Mouse (Mus musculus) liver, embryonic 12.5 days (tissue): Measurements from ENCODE around the gene Spire2. TPM values are rescaled to one million over a fixed set of nuclear protein-coding genes. Genes with fewer than 3 reads are reported as not detected.
"Not testable (repeated sequence)": the region's sequence is repeated elsewhere in the genome, so short reads cannot be mapped to it uniquely, and the experiment has no call there.

Experiments
- ATAC-seq: fragments of 200-750 bp; cut with Nextera tagmentation; 2 replicates; pipeline ENCODE4 v1.8.0; 2017; ENCODE audit warnings: moderate number of reproducible peaks, mild to moderate bottlenecking, moderate library complexity
- H3K27ac ChIP-seq: fragments of 300-500 bp; sonication (generic); 2 replicates; pipeline ENCODE4 v1.5.1; 2016; ENCODE audit warnings: mild to moderate bottlenecking
- H3K27me3 ChIP-seq: fragments of 300-500 bp; sonication (generic); replicated peaks from 2 replicates; pipeline ENCODE4 v1.6.1; 2016; ENCODE audit warnings: mild to moderate bottlenecking, moderate library complexity
- H3K36me3 ChIP-seq: fragments of 300-500 bp; sonication (generic); 2 replicates; pipeline ENCODE4 v1.6.1; 2016; ENCODE audit warnings: mild to moderate bottlenecking, moderate library complexity
- H3K4me1 ChIP-seq: fragments of 300-500 bp; sonication (generic); 2 replicates; pipeline ENCODE4 v1.6.1; 2016
- H3K4me2 ChIP-seq: fragments of 300-500 bp; sonication (generic); 2 replicates; pipeline ENCODE4 v1.6.1; 2016; ENCODE audit warnings: mild to moderate bottlenecking, moderate library complexity
- H3K4me3 ChIP-seq: fragments of 300-500 bp; sonication (generic); 2 replicates; pipeline ENCODE4 v1.5.1; 2016; ENCODE audit warnings: mild to moderate bottlenecking, moderate library complexity
- H3K9ac ChIP-seq: fragments of 300-500 bp; sonication (generic); 2 replicates; pipeline ENCODE4 v1.6.1; 2016; ENCODE audit warnings: mild to moderate bottlenecking, moderate library complexity
- H3K9me3 ChIP-seq: fragments of 300-500 bp; sonication (generic); replicated peaks from 2 replicates; pipeline ENCODE4 v1.6.1; 2016; ENCODE audit warnings: mild to moderate bottlenecking, moderate library complexity
- WGBS: fragments of 180-500 bp; shearing (Covaris S2); methylation state at CpG from one replicate; pipeline ENCODE4 v1.1.7; 2016; ENCODE audit not compliant: insufficient replicate concordance; 5-methylcytosine and 5-hydroxymethylcytosine counted together
- polyA plus RNA-seq: library from polyadenylated mRNA; unstranded; fragments of >200 nt; fragmentation: Nextera tagmentation; extraction: Ambion mirVana; gene quantifications from 2 replicates; pipeline ENCODE4 v1.2.1, GENCODE M21; 2016

The Spire2 gene
- polyA plus RNA-seq: 4.6 TPM in 2 replicates

DNA sequence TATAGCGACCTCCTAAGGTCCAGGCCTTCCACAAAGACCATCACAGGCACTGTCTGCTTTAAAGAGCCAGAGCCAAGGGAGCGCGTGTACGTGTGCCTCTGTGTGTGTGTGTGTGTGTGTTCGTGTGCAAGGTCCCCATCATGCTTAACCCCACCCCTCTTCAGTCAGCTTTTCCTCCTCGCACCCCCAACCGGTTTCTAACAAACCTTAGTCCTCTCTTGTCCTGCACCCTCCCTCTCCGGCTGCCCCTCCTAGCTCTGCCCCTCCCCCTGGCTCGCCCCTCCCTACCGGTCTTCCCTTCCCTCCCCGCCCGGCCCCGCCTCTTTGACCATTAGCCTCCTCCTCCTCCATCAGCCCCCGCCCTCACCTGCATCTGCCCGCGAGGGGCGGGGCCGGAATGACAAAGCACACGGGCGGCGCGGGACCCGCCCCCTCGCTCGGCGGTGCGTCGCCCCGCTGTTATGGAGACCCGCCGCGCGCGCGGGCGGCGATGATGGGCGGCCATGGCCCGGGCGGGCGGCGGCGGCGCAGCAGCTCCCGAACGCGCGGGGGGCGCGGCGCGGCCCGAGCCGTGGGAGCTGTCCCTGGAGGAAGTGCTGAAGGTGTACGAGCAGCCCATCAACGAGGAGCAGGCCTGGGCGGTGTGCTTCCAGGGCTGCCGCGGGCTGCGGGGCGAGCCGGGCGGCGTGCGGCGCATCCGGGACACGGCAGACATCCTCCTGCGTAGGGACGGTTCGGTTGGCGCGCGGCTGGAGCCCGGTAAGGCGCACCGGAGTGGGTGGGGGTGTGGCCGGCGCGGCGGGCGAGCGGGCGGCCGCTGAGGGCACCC lies at the start of gene Spire2:
Gene Spire2, plus strand, starts transcription at position 452 of the 829 bp plus-strand sequence.
- Histone ChIP-seq H3K4me1 (peaks cover 71% of the 10 kb centered on the region), H3K9ac (peak within 1 kb of the TSS; percentile 72), H3K4me2 (peak within 1 kb of the TSS; percentile 99), H3K36me3 (no peaks in the 10 kb centered on the region), H3K4me3 (peak within 1 kb of the TSS; percentile 72), H3K27me3 (peaks cover 24% of the 10 kb centered on the region), H3K27ac (peak within 1 kb of the TSS; percentile 72), H3K9me3 (no peaks in the 10 kb centered on the region)
- 3% methylated on average over 74 of the region's 85 CpGs for WGBS
- ATAC-seq: peak; percentile 82

DNA sequence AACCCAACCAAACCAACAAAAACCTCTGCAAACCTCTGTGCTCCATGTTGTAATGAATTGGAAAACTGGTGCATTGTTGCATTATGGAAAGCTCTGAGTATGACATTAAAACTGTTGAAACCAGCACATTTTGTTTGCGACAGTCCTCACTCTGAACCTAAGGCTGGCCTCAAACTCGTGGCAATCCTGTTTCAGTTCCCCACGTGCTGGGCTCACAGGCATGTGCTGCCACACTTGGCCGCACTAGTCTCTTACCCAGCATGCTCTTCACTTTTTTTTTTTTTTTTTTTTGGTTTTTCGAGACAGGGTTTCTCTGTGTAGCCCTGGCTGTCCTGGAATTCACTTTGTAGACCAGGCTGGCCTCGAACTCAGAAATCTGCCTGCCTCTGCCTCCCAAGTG lies 49.5 kb upstream of the Spire2 start:
- not testable (repeated sequence) for H3K27ac ChIP-seq, H3K9me3 ChIP-seq, H3K4me3 ChIP-seq, H3K4me1 ChIP-seq, H3K27me3 ChIP-seq, H3K9ac ChIP-seq, ATAC-seq, H3K4me2 ChIP-seq
- 84% methylated on average over 5 of the region's 6 CpGs for WGBS
- H3K36me3 ChIP-seq: peaks cover 90% of the 10 kb centered on the region

GRCm38 (mm10) chr8:123283991-123284390 lies 48.5 kb upstream of the Spire2 start:
- Histone ChIP-seq H3K27ac (no peak overlapping the region), H3K9me3 (no peaks in the 10 kb centered on the region), H3K4me1 (no peaks in the 10 kb centered on the region; the same call in 1 of the 2 replicates), H3K9ac (no peak overlapping the region), H3K4me2 (no peak overlapping the region), H3K27me3 (no peaks in the 10 kb centered on the region), H3K36me3 (peaks cover 90% of the 10 kb centered on the region), H3K4me3 (no peak overlapping the region)
- WGBS: 85% methylated on average over 7 of the region's 7 CpGs
- ATAC-seq: no peak

DNA sequence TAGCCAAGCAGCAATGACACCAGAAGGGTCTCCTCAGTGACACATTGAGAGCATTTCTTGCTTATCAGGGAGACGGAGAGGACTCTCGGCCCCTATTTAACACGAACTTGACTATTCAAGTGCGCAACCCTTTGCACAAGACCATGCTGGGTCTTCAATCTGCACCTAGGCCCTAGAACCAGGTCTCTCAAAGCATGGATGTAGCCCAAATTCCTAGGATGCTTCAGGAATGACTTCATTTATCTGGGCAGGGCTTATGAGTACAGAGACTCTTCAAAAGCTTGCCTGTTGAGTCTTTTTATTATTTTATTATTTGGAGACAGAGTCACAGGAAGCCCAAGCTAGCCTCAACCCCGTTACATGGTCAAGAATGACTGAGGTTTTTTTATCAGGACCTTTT lies 48.0 kb upstream of the Spire2 start:
- no peaks in the 10 kb centered on the region for H3K27me3 ChIP-seq
- peaks cover 90% of the 10 kb centered on the region for H3K36me3 ChIP-seq
- no peaks in the 10 kb centered on the region; the same call in 1 of the 2 replicates for H3K4me1 ChIP-seq
- no peak for ATAC-seq
- no peaks in the 10 kb centered on the region for H3K9me3 ChIP-seq
- H3K4me2 ChIP-seq: no peak overlapping the region
- H3K9ac ChIP-seq: no peak overlapping the region
- H3K27ac ChIP-seq: no peak overlapping the region
- WGBS: 83% methylated on average over 5 of the region's 5 CpGs
- H3K4me3 ChIP-seq: no peak overlapping the region

- no peak for ATAC-seq
- 89% methylated on average over 17 of the region's 17 CpGs for WGBS
- Histone ChIP-seq H3K4me3 (no peak overlapping the region), H3K27ac (no peak overlapping the region), H3K36me3 (peaks cover 89% of the 10 kb centered on the region), H3K9me3 (no peaks in the 10 kb centered on the region), H3K4me1 (no peaks in the 10 kb centered on the region; the same call in 1 of the 2 replicates), H3K27me3 (no peaks in the 10 kb centered on the region), H3K4me2 (no peak overlapping the region), H3K9ac (no peak overlapping the region)
Observed at GRCm38 (mm10) chr8:123287362-123287761, 45.2 kb upstream of the Spire2 start.

- Histone ChIP-seq H3K4me3 (no peak overlapping the region), H3K27ac (no peak overlapping the region), H3K27me3 (no peaks in the 10 kb centered on the region), H3K9me3 (no peaks in the 10 kb centered on the region), H3K4me1 (no peaks in the 10 kb centered on the region), H3K4me2 (no peak overlapping the region), H3K36me3 (peaks cover 92% of the 10 kb centered on the region), H3K9ac (no peak overlapping the region)
- WGBS: 84% methylated on average over 4 of the region's 4 CpGs
- no peak for ATAC-seq
Observed at GRCm38 (mm10) chr8:123290166-123290565, 42.3 kb upstream of the Spire2 start.

DNA sequence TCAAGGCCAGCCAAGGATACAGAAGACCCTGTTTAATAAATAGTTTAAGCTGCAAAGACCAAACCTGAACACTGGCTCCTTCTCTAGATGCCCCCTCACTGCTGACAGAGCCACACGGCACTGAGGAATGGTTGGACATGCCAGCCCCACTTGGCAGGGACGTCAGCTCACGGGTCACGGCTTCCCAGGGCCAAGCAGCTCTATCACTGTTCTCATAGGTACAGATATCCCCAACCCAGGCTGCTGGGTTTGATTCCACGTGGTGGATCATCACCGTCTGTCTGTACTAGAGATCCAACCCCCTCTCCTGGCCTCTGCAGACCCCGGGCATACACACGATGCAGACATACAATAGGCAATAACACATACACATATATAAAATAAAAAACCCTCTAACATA lies 41.8 kb upstream of the Spire2 start:
- Histone ChIP-seq H3K4me3 (no peak overlapping the region), H3K36me3 (peaks cover 95% of the 10 kb centered on the region), H3K4me2 (no peak overlapping the region), H3K9ac (no peak overlapping the region), H3K4me1 (no peaks in the 10 kb centered on the region), H3K27me3 (no peaks in the 10 kb centered on the region), H3K27ac (no peak overlapping the region), H3K9me3 (no peaks in the 10 kb centered on the region)
- ATAC-seq: no peak
- 92% methylated on average over 8 of the region's 8 CpGs for WGBS

DNA sequence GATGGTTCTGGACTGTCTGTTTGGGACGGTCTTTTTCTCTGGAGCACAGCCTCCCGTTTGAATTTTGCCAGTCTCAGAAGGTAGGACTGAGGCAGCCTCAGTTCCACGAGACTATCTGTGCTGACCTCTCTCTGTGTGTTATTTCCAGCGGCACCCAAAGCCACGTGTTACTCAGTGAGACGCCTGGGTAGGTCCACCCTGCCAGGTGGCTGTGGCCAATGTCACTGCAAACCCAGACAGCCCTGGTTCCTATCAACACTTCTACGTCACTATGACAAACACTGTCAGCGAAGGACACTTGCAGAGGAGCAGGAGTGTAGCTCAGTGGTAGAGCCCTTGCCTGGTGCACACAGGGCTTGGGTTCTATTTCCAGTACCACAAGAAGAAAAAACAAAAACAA lies 40.8 kb upstream of the Spire2 start:
- Histone ChIP-seq H3K9me3 (no peaks in the 10 kb centered on the region), H3K27ac (no peak overlapping the region), H3K4me1 (no peaks in the 10 kb centered on the region), H3K9ac (no peak overlapping the region), H3K4me3 (no peak overlapping the region), H3K27me3 (no peaks in the 10 kb centered on the region), H3K36me3 (peaks cover 95% of the 10 kb centered on the region), H3K4me2 (no peak overlapping the region)
- ATAC-seq: no peak
- 80% methylated on average over 8 of the region's 8 CpGs for WGBS

- no peak for ATAC-seq
- Histone ChIP-seq H3K9ac (no peak overlapping the region), H3K27ac (no peak overlapping the region), H3K9me3 (no peaks in the 10 kb centered on the region), H3K4me1 (no peaks in the 10 kb centered on the region), H3K4me2 (no peak overlapping the region), H3K36me3 (peaks cover 95% of the 10 kb centered on the region), H3K4me3 (no peak overlapping the region), H3K27me3 (no peaks in the 10 kb centered on the region)
- WGBS: 68% methylated on average over 3 of the region's 3 CpGs
Observed at GRCm38 (mm10) chr8:123292281-123292680, 40.2 kb upstream of the Spire2 start.

DNA sequence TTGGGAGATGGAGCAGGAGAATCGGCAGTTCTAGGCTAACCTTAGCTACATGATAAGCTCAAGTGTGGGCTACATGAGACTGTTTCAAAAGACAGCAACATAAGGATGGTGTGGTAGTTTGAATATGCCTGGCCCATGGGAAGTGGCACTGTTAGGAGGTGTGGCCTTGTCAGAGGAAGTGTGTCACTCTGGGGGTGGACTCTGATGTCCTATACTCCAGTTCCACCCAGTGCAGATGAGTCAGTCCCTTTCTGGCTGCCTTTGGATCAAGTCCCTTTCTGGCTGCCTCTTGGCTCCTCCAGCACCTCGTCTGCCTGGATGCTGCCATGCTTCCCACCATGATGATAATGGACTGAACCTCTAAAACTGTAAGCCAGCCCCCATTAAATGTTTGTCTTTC lies 39.7 kb upstream of the Spire2 start:
- no peak overlapping the region for H3K27ac ChIP-seq
- WGBS: 70% methylated on average over 2 of the region's 2 CpGs
- H3K4me3 ChIP-seq: no peak overlapping the region
- ATAC-seq: no peak
- H3K4me2 ChIP-seq: no peak overlapping the region
- peaks cover 95% of the 10 kb centered on the region for H3K36me3 ChIP-seq
- H3K4me1 ChIP-seq: no peaks in the 10 kb centered on the region
- no peaks in the 10 kb centered on the region for H3K9me3 ChIP-seq
- H3K9ac ChIP-seq: no peak overlapping the region
- H3K27me3 ChIP-seq: no peaks in the 10 kb centered on the region

DNA sequence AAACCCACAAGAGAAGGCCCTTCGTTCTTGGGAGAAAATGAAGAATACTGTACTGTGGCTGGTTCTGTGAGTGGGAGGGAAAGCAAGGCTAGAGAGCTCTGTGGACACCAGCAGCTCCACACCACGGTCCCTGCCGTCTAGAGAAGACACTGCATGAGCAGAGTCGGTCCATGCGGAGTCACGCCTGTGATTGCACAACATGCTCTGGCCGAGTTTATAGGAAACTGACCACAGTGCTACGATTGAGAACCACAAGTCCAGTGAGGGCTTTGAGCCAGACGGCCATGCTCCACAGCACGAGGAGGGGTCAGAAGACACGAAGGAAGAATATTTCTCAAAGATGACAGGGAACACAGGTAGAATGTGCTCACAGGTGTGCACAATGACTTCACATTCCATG lies 34.2 kb upstream of the Spire2 start:
- WGBS: 75% methylated on average over 11 of the region's 11 CpGs
- no peaks in the 10 kb centered on the region for H3K9me3 ChIP-seq
- H3K27me3 ChIP-seq: no peaks in the 10 kb centered on the region
- no peak overlapping the region for H3K9ac ChIP-seq
- no peak for ATAC-seq
- H3K27ac ChIP-seq: no peak overlapping the region
- no peak overlapping the region for H3K4me3 ChIP-seq
- H3K4me2 ChIP-seq: no peak overlapping the region
- H3K4me1 ChIP-seq: no peaks in the 10 kb centered on the region
- peaks cover 79% of the 10 kb centered on the region for H3K36me3 ChIP-seq

- H3K4me3 ChIP-seq: no peak overlapping the region
- ATAC-seq: no peak
- no peak overlapping the region for H3K4me2 ChIP-seq
- no peak overlapping the region for H3K9ac ChIP-seq
- peaks cover 89% of the 10 kb centered on the region for H3K36me3 ChIP-seq
- H3K27me3 ChIP-seq: no peaks in the 10 kb centered on the region
- H3K27ac ChIP-seq: no peak overlapping the region
- WGBS: 64% methylated on average over 4 of the region's 4 CpGs
- H3K4me1 ChIP-seq: no peaks in the 10 kb centered on the region
- no peaks in the 10 kb centered on the region for H3K9me3 ChIP-seq
Observed at GRCm38 (mm10) chr8:123308738-123309137, 23.8 kb upstream of the Spire2 start.
